Mouse (Mus musculus) stomach, embryonic 15.5 days (tissue): Measurements from ENCODE around the gene Aqp8. TPM values are rescaled to one million over a fixed set of nuclear protein-coding genes. Genes with fewer than 3 reads are reported as not detected.

Experiments
- ATAC-seq: fragments of 200-750 bp; cut with Nextera tagmentation; 2 replicates; pipeline ENCODE4 v1.8.0; 2017; ENCODE audit warnings: low read depth, moderate number of reproducible peaks, moderate TSS enrichment; ENCODE audit not compliant: insufficient read depth, low FRiP score
- H3K27ac ChIP-seq: fragments of 300-500 bp; sonication (generic); 2 replicates; pipeline ENCODE4 v1.5.1; 2015; ENCODE audit warnings: mild to moderate bottlenecking, inconsistent platforms
- H3K27me3 ChIP-seq: fragments of 300-500 bp; sonication (generic); replicated peaks from 2 replicates; pipeline ENCODE4 v1.6.1; 2015; ENCODE audit warnings: inconsistent platforms
- H3K36me3 ChIP-seq: fragments of 300-500 bp; sonication (generic); 2 replicates; pipeline ENCODE4 v1.6.1; 2015; ENCODE audit warnings: inconsistent platforms
- H3K4me1 ChIP-seq: fragments of 300-500 bp; sonication (generic); 2 replicates; pipeline ENCODE4 v1.6.1; 2015; ENCODE audit warnings: inconsistent platforms
- H3K4me2 ChIP-seq: fragments of 300-500 bp; sonication (generic); 2 replicates; pipeline ENCODE4 v1.6.1; 2015; ENCODE audit warnings: mild to moderate bottlenecking, inconsistent platforms
- H3K4me3 ChIP-seq: fragments of 300-500 bp; sonication (generic); replicated peaks from 2 replicates; pipeline ENCODE4 v1.5.1; 2015; ENCODE audit warnings: inconsistent platforms
- H3K9ac ChIP-seq: fragments of 300-500 bp; sonication (generic); 2 replicates; pipeline ENCODE4 v1.6.1; 2015; ENCODE audit warnings: inconsistent platforms
- H3K9me3 ChIP-seq: fragments of 300-500 bp; sonication (generic); 2 replicates; pipeline ENCODE4 v1.6.1; 2016; ENCODE audit warnings: inconsistent platforms
- WGBS: fragments of 180-500 bp; shearing (Covaris S2); methylation state at CpG from one replicate; pipeline ENCODE4 v1.1.7; 2015; 5-methylcytosine and 5-hydroxymethylcytosine counted together
- polyA plus RNA-seq: library from polyadenylated mRNA; unstranded; fragments of >200 nt; fragmentation: Nextera tagmentation; extraction: Ambion mirVana; gene quantifications from 2 replicates; pipeline ENCODE4 v1.2.1, GENCODE M21; 2015

Gene Aqp8
- polyA plus RNA-seq = 27.3 and 35.6 TPM in 2 replicates

DNA sequence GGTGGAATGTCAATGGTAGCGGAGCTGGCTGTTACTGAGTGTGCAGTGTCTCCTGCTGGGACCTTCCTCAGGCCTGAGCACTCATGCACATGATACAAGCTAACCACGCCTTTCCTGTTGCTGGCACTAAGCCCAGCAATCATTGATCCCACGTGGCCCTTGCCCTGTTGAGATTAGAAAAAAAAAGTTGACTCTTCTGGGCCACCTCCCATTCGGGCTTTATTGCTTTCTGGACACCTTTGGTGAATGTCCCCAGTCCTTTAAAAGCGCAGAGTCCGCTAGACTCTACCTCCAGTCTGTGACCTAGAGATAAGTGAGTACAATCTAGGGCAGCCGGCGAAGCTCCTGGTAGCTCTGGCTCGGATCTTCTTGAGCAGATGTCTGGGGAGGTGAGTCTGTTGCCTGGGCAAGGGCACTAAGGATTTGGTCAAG is at the start of gene Aqp8:
Gene Aqp8 (plus strand): TSS at position 222 of the 432 bp plus-strand sequence.
- no peak within 1 kb of the TSS for H3K9ac ChIP-seq
- no peaks in the 10 kb centered on the region for H3K9me3 ChIP-seq
- H3K27me3 ChIP-seq = no peaks in the 10 kb centered on the region
- WGBS = 60% methylated on average over 9 of the region's 9 CpGs
- H3K4me2 ChIP-seq = no peak within 1 kb of the TSS
- no peaks in the 10 kb centered on the region for H3K4me1 ChIP-seq
- peak; percentile 86 for ATAC-seq
- H3K27ac ChIP-seq = no peak within 1 kb of the TSS
- H3K4me3 ChIP-seq = peak within 1 kb of the TSS; percentile 14; the same call in 1 of the 2 replicates
- H3K36me3 ChIP-seq = no peaks in the 10 kb centered on the region

- Histone ChIP-seq H3K9ac (no peak overlapping the region), H3K27ac (no peak overlapping the region), H3K9me3 (no peaks in the 10 kb centered on the region), H3K4me3 (no peak overlapping the region), H3K4me2 (no peak overlapping the region), H3K27me3 (no peaks in the 10 kb centered on the region), H3K4me1 (no peaks in the 10 kb centered on the region), H3K36me3 (0 out of 2 replicates have a peak, but pooled peaks cover 3% of the 10 kb centered on the region)
- WGBS = 54% methylated on average over 4 of the region's 4 CpGs
- ATAC-seq = no peak
Observed at GRCm38 (mm10) chr7:123416803-123417202, 45.3 kb upstream of the Aqp8 start.

DNA sequence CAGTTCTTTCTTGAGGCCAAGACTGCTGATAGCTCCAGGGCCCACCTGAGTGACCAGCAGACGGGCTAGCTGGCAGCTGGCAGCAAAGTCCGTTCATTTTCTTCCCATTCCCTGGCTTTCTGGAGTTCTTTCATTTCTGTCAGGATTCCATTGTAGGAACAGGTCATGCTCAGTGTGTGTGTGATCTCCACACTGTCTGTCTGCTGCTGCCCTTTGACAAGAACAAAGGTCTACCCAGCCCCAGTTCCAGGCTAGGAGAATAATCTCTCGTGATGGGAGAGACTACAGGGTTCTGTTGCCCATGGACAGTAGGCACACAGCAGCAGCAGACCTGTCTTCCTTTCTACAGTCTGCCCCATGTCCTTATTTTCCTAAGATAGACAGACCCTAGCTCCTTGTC is 44.4 kb upstream of the Aqp8 start:
- Histone ChIP-seq H3K36me3 (0 out of 2 replicates have a peak, but pooled peaks cover 3% of the 10 kb centered on the region), H3K4me2 (no peak overlapping the region), H3K9ac (no peak overlapping the region), H3K9me3 (no peaks in the 10 kb centered on the region), H3K27me3 (no peaks in the 10 kb centered on the region), H3K27ac (no peak overlapping the region), H3K4me3 (no peak overlapping the region), H3K4me1 (no peaks in the 10 kb centered on the region)
- 79% methylated on average over 3 of the region's 3 CpGs for WGBS
- no peak for ATAC-seq

- 81% methylated on average over 4 of the region's 4 CpGs for WGBS
- H3K9ac ChIP-seq = no peak overlapping the region
- no peaks in the 10 kb centered on the region for H3K4me1 ChIP-seq
- no peak overlapping the region for H3K4me2 ChIP-seq
- peak overlapping the region; percentile 51 for H3K27ac ChIP-seq
- no peak overlapping the region for H3K4me3 ChIP-seq
- H3K9me3 ChIP-seq = no peaks in the 10 kb centered on the region
- no peaks in the 10 kb centered on the region for H3K27me3 ChIP-seq
- peak; percentile 78; the same call in 1 of the 2 replicates for ATAC-seq
- peaks cover 14% of the 10 kb centered on the region; the same call in 1 of the 2 replicates for H3K36me3 ChIP-seq
Observed at GRCm38 (mm10) chr7:123419984-123420383, 42.1 kb upstream of the Aqp8 start.

DNA sequence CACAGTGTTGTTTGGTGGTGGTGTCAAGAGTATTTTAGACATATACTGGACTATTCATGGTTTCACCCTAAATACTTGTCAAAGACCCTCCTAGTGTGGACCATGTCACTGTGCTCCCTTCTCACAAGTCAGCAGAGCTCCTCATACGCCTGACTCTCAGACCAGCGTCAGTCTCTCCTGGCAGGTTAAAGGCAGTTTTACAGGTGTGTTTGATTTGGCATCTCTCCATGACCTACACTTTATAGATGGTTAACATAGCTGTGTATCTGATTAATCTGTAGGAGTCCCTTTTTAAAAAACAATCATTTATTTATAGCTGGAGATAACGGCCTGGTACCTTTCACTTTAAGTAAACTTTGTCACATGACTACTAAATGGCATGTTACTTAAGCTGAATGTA is 40.1 kb upstream of the Aqp8 start:
- no peak overlapping the region for H3K4me3 ChIP-seq
- H3K36me3 ChIP-seq = peaks cover 14% of the 10 kb centered on the region; the same call in 1 of the 2 replicates
- no peak for ATAC-seq
- no peaks in the 10 kb centered on the region for H3K27me3 ChIP-seq
- no peaks in the 10 kb centered on the region for H3K4me1 ChIP-seq
- no peak overlapping the region for H3K9ac ChIP-seq
- WGBS = 63% methylated on average over 3 of the region's 3 CpGs
- H3K9me3 ChIP-seq = no peaks in the 10 kb centered on the region
- H3K27ac ChIP-seq = peak overlapping the region; percentile 57; the same call in 1 of the 2 replicates
- H3K4me2 ChIP-seq = no peak overlapping the region

DNA sequence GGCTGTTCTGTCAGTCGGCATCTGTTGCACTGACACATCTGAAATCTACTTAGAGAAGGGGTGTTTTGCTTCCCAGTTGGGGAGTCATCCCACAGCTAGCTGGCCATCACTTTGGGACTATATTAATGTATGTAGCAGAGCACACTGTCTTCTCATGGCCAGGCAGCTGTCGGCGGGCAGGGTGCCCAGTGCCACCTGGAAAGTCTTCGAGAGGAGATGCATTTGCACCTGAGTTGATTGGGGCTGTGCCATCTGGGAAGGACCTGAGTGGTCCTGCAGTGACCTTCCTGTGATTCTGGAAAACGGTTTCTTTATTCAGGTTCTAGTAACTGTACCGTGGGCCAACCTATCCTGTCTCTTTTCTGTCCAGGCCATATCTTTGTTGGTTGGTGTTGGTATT is 37.8 kb upstream of the Aqp8 start:
- Histone ChIP-seq H3K27me3 (no peaks in the 10 kb centered on the region), H3K4me1 (no peaks in the 10 kb centered on the region), H3K4me3 (no peak overlapping the region), H3K4me2 (no peak overlapping the region), H3K36me3 (peaks cover 11% of the 10 kb centered on the region; the same call in 1 of the 2 replicates), H3K9ac (no peak overlapping the region), H3K9me3 (no peaks in the 10 kb centered on the region), H3K27ac (no peak overlapping the region)
- ATAC-seq = no peak
- 91% methylated on average over 6 of the region's 6 CpGs for WGBS

DNA sequence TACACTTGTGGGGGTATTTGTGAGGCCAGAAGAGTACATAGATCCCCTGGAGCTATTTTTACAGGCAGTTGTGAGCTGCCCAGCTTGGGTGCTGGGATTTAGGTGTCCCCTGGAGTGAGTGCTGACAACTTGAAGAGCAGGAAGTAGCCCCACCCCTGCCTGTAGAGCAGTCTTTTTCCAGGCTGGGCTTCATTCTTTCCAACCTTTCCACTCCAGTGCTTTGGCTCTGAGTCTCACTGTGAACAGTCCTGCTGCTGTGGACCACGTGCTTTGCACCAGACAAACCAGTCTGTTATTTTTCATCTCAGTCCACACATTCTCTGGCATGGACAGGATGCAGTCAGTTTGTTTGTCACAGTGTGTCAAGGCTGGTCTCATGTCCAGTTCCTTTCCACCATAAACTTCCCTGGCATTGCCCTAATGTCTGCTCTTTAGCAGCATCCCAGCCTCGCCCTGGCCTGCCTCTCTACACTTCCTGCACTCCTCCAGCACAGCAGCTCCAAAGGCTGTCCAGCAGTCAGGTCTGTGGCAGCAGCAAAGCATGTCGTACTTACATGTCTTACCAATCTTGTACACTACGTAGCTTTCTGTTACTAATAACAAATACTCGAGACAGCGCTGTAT is 36.8 kb upstream of the Aqp8 start:
- no peak for ATAC-seq
- Histone ChIP-seq H3K36me3 (peaks cover 11% of the 10 kb centered on the region; the same call in 1 of the 2 replicates), H3K27ac (no peak overlapping the region), H3K4me2 (no peak overlapping the region), H3K4me3 (no peak overlapping the region), H3K9me3 (no peaks in the 10 kb centered on the region), H3K4me1 (no peaks in the 10 kb centered on the region), H3K27me3 (no peaks in the 10 kb centered on the region), H3K9ac (no peak overlapping the region)
- 90% methylated on average over 6 of the region's 6 CpGs for WGBS

DNA sequence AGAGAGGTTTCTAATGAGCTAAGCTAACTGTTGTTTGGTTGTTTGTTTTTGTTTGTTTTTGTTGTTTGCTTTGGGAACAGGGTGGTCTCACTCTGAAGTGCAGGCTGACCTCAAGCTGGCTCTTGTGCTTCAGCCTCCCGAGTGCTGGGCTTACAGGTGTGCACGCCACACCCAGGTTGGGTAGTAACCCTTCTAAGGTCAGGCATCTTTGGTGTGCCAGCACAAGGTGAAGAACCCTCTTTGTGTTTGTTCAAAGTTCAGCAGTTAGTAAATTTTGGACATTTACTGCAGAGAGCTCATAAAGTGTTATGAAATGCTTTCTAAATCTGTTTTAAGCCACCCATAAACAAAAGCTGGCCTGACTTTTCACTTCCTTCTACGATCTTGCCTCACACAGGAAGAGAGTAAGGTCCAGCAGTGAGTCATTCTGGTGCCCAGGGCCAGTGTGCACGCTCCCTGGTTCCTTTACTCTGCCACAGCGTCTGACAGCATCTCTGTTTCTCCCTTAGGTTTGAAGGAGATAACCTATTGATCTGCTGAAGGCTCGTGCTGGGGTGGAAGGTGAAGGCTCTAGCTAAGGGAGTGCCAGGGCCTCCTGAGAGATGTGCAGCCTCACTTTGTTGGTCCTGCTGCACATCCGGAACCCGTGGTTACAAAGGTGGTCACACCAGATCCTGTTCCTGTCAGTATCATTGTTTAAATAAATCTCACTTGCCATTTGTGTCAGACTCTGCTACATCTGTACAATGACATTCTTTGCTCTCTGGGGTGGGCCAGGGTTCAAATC is 32.3 kb upstream of the Aqp8 start:
- Histone ChIP-seq H3K27me3 (no peaks in the 10 kb centered on the region), H3K9ac (no peak overlapping the region), H3K4me2 (no peak overlapping the region), H3K4me1 (no peaks in the 10 kb centered on the region), H3K36me3 (no peaks in the 10 kb centered on the region), H3K4me3 (no peak overlapping the region), H3K9me3 (no peaks in the 10 kb centered on the region), H3K27ac (no peak overlapping the region)
- 57% methylated on average over 8 of the region's 8 CpGs for WGBS
- ATAC-seq = peak; percentile 78; the same call in 1 of the 2 replicates

GRCm38 (mm10) chr7:123430411-123430705 is 31.7 kb upstream of the Aqp8 start:
- Histone ChIP-seq H3K9ac (no peak overlapping the region), H3K27ac (no peak overlapping the region), H3K4me2 (no peak overlapping the region), H3K9me3 (no peaks in the 10 kb centered on the region), H3K36me3 (no peaks in the 10 kb centered on the region), H3K4me3 (no peak overlapping the region), H3K27me3 (no peaks in the 10 kb centered on the region), H3K4me1 (no peaks in the 10 kb centered on the region)
- WGBS = 69% methylated on average over 4 of the region's 4 CpGs
- ATAC-seq = no peak

DNA sequence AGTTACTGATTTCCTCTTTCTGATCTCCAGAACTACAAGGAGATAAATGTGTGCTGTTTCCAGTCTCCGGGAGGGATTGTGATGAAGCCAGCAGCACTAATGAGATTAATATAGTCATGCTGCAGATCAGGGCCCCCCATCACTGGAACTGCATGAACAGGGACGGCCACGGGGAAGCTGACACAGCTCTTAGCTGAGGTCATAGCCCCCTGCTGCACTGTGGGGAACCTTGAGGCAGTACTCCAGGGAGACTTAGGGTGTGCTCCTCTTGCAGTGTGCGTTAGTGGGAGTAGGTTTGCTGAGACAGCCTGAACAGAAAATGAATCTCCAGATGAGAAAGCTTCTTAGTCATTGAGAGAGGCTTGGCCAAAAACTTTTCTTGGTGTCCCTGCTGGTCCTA is 30.9 kb upstream of the Aqp8 start:
- Histone ChIP-seq H3K9me3 (no peaks in the 10 kb centered on the region), H3K4me2 (no peak overlapping the region), H3K9ac (no peak overlapping the region), H3K36me3 (no peaks in the 10 kb centered on the region), H3K27me3 (no peaks in the 10 kb centered on the region), H3K4me1 (no peaks in the 10 kb centered on the region), H3K4me3 (no peak overlapping the region), H3K27ac (no peak overlapping the region)
- WGBS = 69% methylated on average over 4 of the region's 4 CpGs
- ATAC-seq = no peak

GRCm38 (mm10) chr7:123442079-123442478 is 20.0 kb upstream of the Aqp8 start:
- Histone ChIP-seq H3K4me3 (no peak overlapping the region), H3K4me2 (no peak overlapping the region), H3K9ac (no peak overlapping the region), H3K4me1 (no peaks in the 10 kb centered on the region), H3K27me3 (no peaks in the 10 kb centered on the region), H3K27ac (no peak overlapping the region), H3K9me3 (no peaks in the 10 kb centered on the region), H3K36me3 (no peaks in the 10 kb centered on the region)
- WGBS = 61% methylated on average over 1 of the region's 1 CpGs
- ATAC-seq = no peak

GRCm38 (mm10) chr7:123448794-123449193 is 13.3 kb upstream of the Aqp8 start:
- ATAC-seq = no peak
- no peaks in the 10 kb centered on the region for H3K4me1 ChIP-seq
- WGBS = 90% methylated on average over 2 of the region's 2 CpGs
- no peak overlapping the region for H3K4me3 ChIP-seq
- no peaks in the 10 kb centered on the region for H3K36me3 ChIP-seq
- no peak overlapping the region for H3K9ac ChIP-seq
- no peaks in the 10 kb centered on the region for H3K27me3 ChIP-seq
- H3K9me3 ChIP-seq = no peaks in the 10 kb centered on the region
- H3K4me2 ChIP-seq = no peak overlapping the region
- H3K27ac ChIP-seq = no peak overlapping the region
